Mouse (Mus musculus): ENCODE data around the gene Msto1. TPM values are rescaled to one million over a fixed set of nuclear protein-coding genes. Genes with fewer than 3 reads are reported as not detected.
"Not testable (repeated sequence)": the region's sequence is repeated elsewhere in the genome, so short reads cannot be mapped to it uniquely, and the experiment has no call there.

The Msto1 gene
- total and polyA plus RNA-seq, 3 experiments, result 82.6 to 101 TPM; not detected in 1

GRCm38 (mm10) chr3:88866735-88867134 is 47.1 kb downstream of the Msto1 start:
- H3K4me1 ChIP-seq (ENCODE audit: control insufficient read depth in 1 of 2, insufficient read depth in 2 of 2, low read length in 2 of 2); DNase-seq (ENCODE audit: low read depth, low spot score); H3K27me3 ChIP-seq (ENCODE audit: control insufficient read depth in 1 of 2, insufficient read depth in 2 of 2, low read length in 2 of 2); H3K79me2 ChIP-seq (ENCODE audit: control insufficient read depth, insufficient read depth, low read length, poor library complexity); H3K9me3 ChIP-seq (replicated peaks; ENCODE audit: insufficient read depth, low read length); H3K9ac ChIP-seq (ENCODE audit: control insufficient read depth, low read depth, low read length, poor library complexity, severe bottlenecking); H3K27ac ChIP-seq (ENCODE audit: control insufficient read depth, low read depth, low read length); H3K4me3 ChIP-seq (ENCODE audit: control insufficient read depth in 1 of 2, insufficient read depth in 1 of 2, low read depth in 2 of 2, low read length in 2 of 2): not testable (repeated sequence)
- peaks cover 0 to 14% of the 10 kb centered on the region in 2 experiments; a peak in 2 of 4 replicates for H3K36me3 ChIP-seq (ENCODE audit: control insufficient read depth in 1 of 2, insufficient read depth in 2 of 2, low read length in 2 of 2)

- H3K9me3 ChIP-seq (replicated peaks; ENCODE audit: insufficient read depth, low read length), result no peaks in the 10 kb centered on the region
- no peaks in the 10 kb centered on the region for H3K4me1 ChIP-seq (ENCODE audit: control insufficient read depth in 1 of 2, insufficient read depth in 2 of 2, low read length in 2 of 2)
Measured at GRCm38 (mm10) chr3:88862129-88862528, 51.7 kb downstream of the Msto1 start.

GRCm38 (mm10) chr3:88855837-88856236 is 58.0 kb downstream of the Msto1 start:
- Histone ChIP-seq H3K79me2 (ENCODE audit: control insufficient read depth, insufficient read depth, low read length, poor library complexity) (no peaks in the 10 kb centered on the region), H3K27ac (ENCODE audit: control insufficient read depth, low read depth, low read length) (no peak overlapping the region), H3K36me3 (ENCODE audit: control insufficient read depth in 1 of 2, insufficient read depth in 2 of 2, low read length in 2 of 2) (peaks cover 2 to 68% of the 10 kb centered on the region in 2 experiments; a peak in 2 of 4 replicates), H3K9ac (ENCODE audit: control insufficient read depth, low read depth, low read length, poor library complexity, severe bottlenecking) (no peak overlapping the region), H3K9me3 (replicated peaks; ENCODE audit: insufficient read depth, low read length) (no peaks in the 10 kb centered on the region), H3K4me3 (ENCODE audit: control insufficient read depth in 1 of 2, insufficient read depth in 1 of 2, low read depth in 2 of 2, low read length in 2 of 2) (no peak overlapping the region), H3K27me3 (ENCODE audit: control insufficient read depth in 1 of 2, insufficient read depth in 2 of 2, low read length in 2 of 2) (no peaks in the 10 kb centered on the region), H3K4me1 (ENCODE audit: control insufficient read depth in 1 of 2, insufficient read depth in 2 of 2, low read length in 2 of 2) (no peaks in the 10 kb centered on the region)
- no peak for TF ChIP-seq GATA1 (IDR thresholded peaks at IDR 0.05; ENCODE audit: low read depth, low read length)
- TF ChIP-seq POLR2AphosphoS5 (IDR thresholded peaks at IDR 0.05; ENCODE audit: borderline replicate concordance, low read depth, low read length), result no peak
- TF ChIP-seq TCF12 (IDR thresholded peaks at IDR 0.05; ENCODE audit: low read depth, low read length), result no peak
- no peak for TF ChIP-seq E2F4 (IDR thresholded peaks at IDR 0.05; ENCODE audit: borderline replicate concordance, low read depth, low read length)
- no peak for TF ChIP-seq TBP (IDR thresholded peaks at IDR 0.05; ENCODE audit: low read depth, low read length)
- no peak for TF ChIP-seq POLR2A (IDR thresholded peaks at IDR 0.05; ENCODE audit: control insufficient read depth in 1 of 2, insufficient read depth in 1 of 2, low read depth in 1 of 2, low read length in 2 of 2, poor library complexity in 1 of 2)
- TF ChIP-seq MAX (IDR thresholded peaks at IDR 0.05; ENCODE audit: low read length), result no peak
- TF ChIP-seq CTCF (IDR thresholded peaks at IDR 0.05 in 2 of 3, conservative IDR thresholded peaks at IDR 0.05 in 1 of 3; ENCODE audit: control insufficient read depth in 1 of 3, insufficient read depth in 1 of 3, low read depth in 2 of 3, low read length in 3 of 3, poor library complexity in 1 of 3, severe bottlenecking in 1 of 3), result no peak
- TF ChIP-seq UBTF (IDR thresholded peaks at IDR 0.05; ENCODE audit: borderline replicate concordance, insufficient read depth, low read depth, low read length), result no peak
- no peak for TF ChIP-seq MAZ (IDR thresholded peaks at IDR 0.05; ENCODE audit: low read depth, low read length)
- TF ChIP-seq ZC3H11A (IDR thresholded peaks at IDR 0.05; ENCODE audit: low read depth, low read length), result no peak
- DNase-seq (ENCODE audit: low read depth, low spot score), result peak; percentile 2

More at GRCm38 (mm10) chr3:88862129-88862528, 51.7 kb downstream of the Msto1 start:
- Histone ChIP-seq H3K27me3 (ENCODE audit: control insufficient read depth in 1 of 2, insufficient read depth in 2 of 2, low read length in 2 of 2) (no peaks in the 10 kb centered on the region), H3K4me3 (ENCODE audit: control insufficient read depth in 1 of 2, insufficient read depth in 1 of 2, low read depth in 2 of 2, low read length in 2 of 2) (no peak overlapping the region), H3K9ac (ENCODE audit: control insufficient read depth, low read depth, low read length, poor library complexity, severe bottlenecking) (no peak overlapping the region), H3K36me3 (ENCODE audit: control insufficient read depth in 1 of 2, insufficient read depth in 2 of 2, low read length in 2 of 2) (peaks cover 0 to 47% of the 10 kb centered on the region in 2 experiments; a peak in 2 of 4 replicates), H3K27ac (ENCODE audit: control insufficient read depth, low read depth, low read length) (no peak overlapping the region), H3K79me2 (ENCODE audit: control insufficient read depth, insufficient read depth, low read length, poor library complexity) (no peaks in the 10 kb centered on the region)
- DNase-seq (ENCODE audit: low read depth, low spot score), result peak; percentile 4
- TF ChIP-seq ZNF384 (IDR thresholded peaks at IDR 0.05; ENCODE audit: low read depth, low read length), result no peak
- TF ChIP-seq MYB (IDR thresholded peaks at IDR 0.05; ENCODE audit: low read depth, low read length), result no peak

Other genes starting within 250 kb of the Msto1 start
- gene Khdc4, start 228.2 kb downstream of the Msto1 start, total RNA-seq (2012; rRNA removed), result 43.4 and 47.4 TPM in 2 replicates
- 10 to 100 TPM in 1 of 2 experiments, not detected in 1; 71.0 TPM for gene Khdc4, start 228.2 kb downstream of the Msto1 start, polyA plus RNA-seq (2012; ENCODE audit: insufficient read depth in 1 of 2, insufficient read length in 2 of 2, low read depth in 1 of 2, low replicate concordance in 2 of 2, missing spikeins in 1 of 2)
- gene Rit1, start 197.2 kb downstream of the Msto1 start, total RNA-seq (2012; rRNA removed), result 28.7 and 38.6 TPM in 2 replicates
- gene Rit1, start 197.2 kb downstream of the Msto1 start, polyA plus RNA-seq (2012; ENCODE audit: insufficient read depth in 1 of 2, insufficient read length in 2 of 2, low read depth in 1 of 2, low replicate concordance in 2 of 2, missing spikeins in 1 of 2), result 10 to 100 TPM in 1 of 2 experiments, not detected in 1; 34.1 TPM
- 0.19 and 0.56 TPM in 2 replicates for gene Syt11, start 138.8 kb downstream of the Msto1 start, total RNA-seq (2012; rRNA removed)
- gene Syt11, start 138.8 kb downstream of the Msto1 start, polyA plus RNA-seq (2012; ENCODE audit: insufficient read depth in 1 of 2, insufficient read length in 2 of 2, low read depth in 1 of 2, low replicate concordance in 2 of 2, missing spikeins in 1 of 2), result 1 to 10 TPM in 1 of 2 experiments, not detected in 1; 1.4 TPM
- gene Gon4l, start 78.8 kb downstream of the Msto1 start, total RNA-seq (2012; rRNA removed), result 34.3 and 35.0 TPM in 2 replicates
- 10 to 100 TPM; 33.8 to 52.2 TPM for gene Gon4l, start 78.8 kb downstream of the Msto1 start, polyA plus RNA-seq (2012; ENCODE audit: insufficient read depth in 1 of 2, insufficient read length in 2 of 2, low read depth in 1 of 2, low replicate concordance in 2 of 2, missing spikeins in 1 of 2)
- 9.6 and 10.3 TPM in 2 replicates for gene Ash1l, start 36.6 kb upstream of the Msto1 start, total RNA-seq (2012; rRNA removed)
- gene Ash1l, start 36.6 kb upstream of the Msto1 start, polyA plus RNA-seq (2012; ENCODE audit: insufficient read depth in 1 of 2, insufficient read length in 2 of 2, low read depth in 1 of 2, low replicate concordance in 2 of 2, missing spikeins in 1 of 2), result 10 to 100 TPM; 12.8 to 22.2 TPM
- gene Dap3, start 37.2 kb upstream of the Msto1 start, total RNA-seq (2012; rRNA removed), result 192 and 247 TPM in 2 replicates
- 100 to 1,000 TPM in 1 of 2 experiments, not detected in 1; 293 TPM for gene Dap3, start 37.2 kb upstream of the Msto1 start, polyA plus RNA-seq (2012; ENCODE audit: insufficient read depth in 1 of 2, insufficient read length in 2 of 2, low read depth in 1 of 2, low replicate concordance in 2 of 2, missing spikeins in 1 of 2)
- 32.2 and 40.8 TPM in 2 replicates for gene Rusc1, start 179.3 kb upstream of the Msto1 start, total RNA-seq (2012; rRNA removed)
- 10 to 100 TPM in 1 of 2 experiments, not detected in 1; 58.9 TPM for gene Rusc1, start 179.3 kb upstream of the Msto1 start, polyA plus RNA-seq (2012; ENCODE audit: insufficient read depth in 1 of 2, insufficient read length in 2 of 2, low read depth in 1 of 2, low replicate concordance in 2 of 2, missing spikeins in 1 of 2)
- not detected in 2 replicates for gene Gm43738, start 187.1 kb upstream of the Msto1 start, total RNA-seq (2012; rRNA removed)
- not detected for gene Gm43738, start 187.1 kb upstream of the Msto1 start, polyA plus RNA-seq (2012; ENCODE audit: insufficient read depth in 1 of 2, insufficient read length in 2 of 2, low read depth in 1 of 2, low replicate concordance in 2 of 2, missing spikeins in 1 of 2)
- 239 and 267 TPM in 2 replicates for gene Fdps, start 188.0 kb upstream of the Msto1 start, total RNA-seq (2012; rRNA removed)
- gene Fdps, start 188.0 kb upstream of the Msto1 start, polyA plus RNA-seq (2012; ENCODE audit: insufficient read depth in 1 of 2, insufficient read length in 2 of 2, low read depth in 1 of 2, low replicate concordance in 2 of 2, missing spikeins in 1 of 2), result 100 to 1,000 TPM in 1 of 2 experiments, not detected in 1; 226 TPM
- 41.1 and 53.2 TPM in 2 replicates for gene Pklr, start 222.1 kb upstream of the Msto1 start, total RNA-seq (2012; rRNA removed)
- 100 to 1,000 TPM; 133 to 185 TPM for gene Pklr, start 222.1 kb upstream of the Msto1 start, polyA plus RNA-seq (2012; ENCODE audit: insufficient read depth in 1 of 2, insufficient read length in 2 of 2, low read depth in 1 of 2, low replicate concordance in 2 of 2, missing spikeins in 1 of 2)
- gene Hcn3, start 246.2 kb upstream of the Msto1 start, total RNA-seq (2012; rRNA removed), result 4.0 TPM in 2 replicates
- 1 to 10 TPM in 1 of 2 experiments, not detected in 1; 7.4 TPM for gene Hcn3, start 246.2 kb upstream of the Msto1 start, polyA plus RNA-seq (2012; ENCODE audit: insufficient read depth in 1 of 2, insufficient read length in 2 of 2, low read depth in 1 of 2, low replicate concordance in 2 of 2, missing spikeins in 1 of 2)